Mouse (Mus musculus) neural tube, embryonic 13.5 days (tissue): ENCODE results near the gene 2610507B11Rik. TPM values are rescaled to one million over a fixed set of nuclear protein-coding genes. Genes with fewer than 3 reads are reported as not detected.
"Not testable (repeated sequence)": the region's sequence is repeated elsewhere in the genome, so short reads cannot be mapped to it uniquely, and the experiment has no call there.

ENCODE experiments used
- ATAC-seq: fragments of 200-750 bp; cut with Nextera tagmentation; 2 replicates; pipeline ENCODE4 v1.8.0; 2017; ENCODE audit warnings: low read depth, mild to moderate bottlenecking, moderate TSS enrichment, moderate library complexity
- H3K27ac ChIP-seq: fragments of 300-500 bp; sonication (generic); replicated peaks from 2 replicates; pipeline ENCODE4 v1.5.1; 2015; ENCODE audit warnings: moderate library complexity, mild to moderate bottlenecking, inconsistent platforms
- H3K27me3 ChIP-seq: fragments of 300-500 bp; sonication (generic); 2 replicates; pipeline ENCODE4 v1.6.1; 2015; ENCODE audit warnings: mild to moderate bottlenecking, inconsistent platforms
- H3K36me3 ChIP-seq: fragments of 300-500 bp; sonication (generic); 2 replicates; pipeline ENCODE4 v1.6.1; 2015; ENCODE audit warnings: mild to moderate bottlenecking, inconsistent platforms
- H3K4me1 ChIP-seq: fragments of 300-500 bp; sonication (generic); replicated peaks from 2 replicates; pipeline ENCODE4 v1.6.1; 2015; ENCODE audit warnings: inconsistent platforms
- H3K4me2 ChIP-seq: fragments of 300-500 bp; sonication (generic); 2 replicates; pipeline ENCODE4 v1.6.1; 2015; ENCODE audit warnings: inconsistent platforms, mild to moderate bottlenecking, moderate library complexity
- H3K4me3 ChIP-seq: fragments of 300-500 bp; sonication (generic); 2 replicates; pipeline ENCODE4 v1.5.1; 2015; ENCODE audit warnings: mild to moderate bottlenecking, inconsistent platforms
- H3K9ac ChIP-seq: fragments of 300-500 bp; sonication (generic); 2 replicates; pipeline ENCODE4 v1.6.1; 2015; ENCODE audit warnings: moderate library complexity, mild to moderate bottlenecking, inconsistent platforms
- H3K9me3 ChIP-seq: fragments of 300-500 bp; sonication (generic); 2 replicates; pipeline ENCODE4 v1.6.1; 2016; ENCODE audit warnings: inconsistent platforms
- WGBS: fragments of 180-500 bp; shearing (Covaris S2); methylation state at CpG from one replicate; pipeline ENCODE4 v1.1.7; 2015; 5-methylcytosine and 5-hydroxymethylcytosine counted together
- polyA plus RNA-seq: library from polyadenylated mRNA; unstranded; fragments of >200 nt; fragmentation: Nextera tagmentation; extraction: Ambion mirVana; gene quantifications from 2 replicates; pipeline ENCODE4 v1.2.1, GENCODE M21; 2015

Gene 2610507B11Rik
- polyA plus RNA-seq, 1 experiment from 2014 or later = 57.9 TPM

GRCm38 (mm10) chr11:78247727-78248140 lies 13.8 kb upstream of the 2610507B11Rik start:
- no peak for ATAC-seq
- 53% methylated on average over 4 of the region's 4 CpGs for WGBS
- no peak overlapping the region for H3K27ac ChIP-seq
- no peak overlapping the region for H3K9ac ChIP-seq
- H3K27me3 ChIP-seq = no peaks in the 10 kb centered on the region
- no peak overlapping the region for H3K4me3 ChIP-seq
- no peaks in the 10 kb centered on the region for H3K9me3 ChIP-seq
- peak overlapping the region; percentile 27 for H3K4me2 ChIP-seq
- peaks cover 25% of the 10 kb centered on the region for H3K36me3 ChIP-seq
- peaks cover 55% of the 10 kb centered on the region for H3K4me1 ChIP-seq

- Histone ChIP-seq H3K4me1 (no peaks in the 10 kb centered on the region), H3K9me3 (no peaks in the 10 kb centered on the region), H3K27ac (no peak overlapping the region), H3K9ac (no peak overlapping the region), H3K36me3 (peaks cover 35% of the 10 kb centered on the region), H3K4me2 (no peak overlapping the region), H3K4me3 (no peak overlapping the region), H3K27me3 (peaks cover 18% of the 10 kb centered on the region)
- no peak for ATAC-seq
- 100% methylated on average over 1 of the region's 1 CpGs for WGBS
These were observed 4.9 kb upstream of the 2610507B11Rik start for GRCm38 (mm10) chr11:78256618-78257017.

GRCm38 (mm10) chr11:78260489-78261258 lies 878 bp upstream of the 2610507B11Rik start:
- WGBS = 93% methylated on average over 2 of the region's 2 CpGs
- H3K27me3 ChIP-seq = peaks cover 18% of the 10 kb centered on the region
- no peaks in the 10 kb centered on the region for H3K9me3 ChIP-seq
- H3K4me2 ChIP-seq = peak overlapping the region; percentile 78
- H3K36me3 ChIP-seq = peaks cover 33% of the 10 kb centered on the region
- H3K27ac ChIP-seq = no peak overlapping the region
- H3K4me1 ChIP-seq = peaks cover 18% of the 10 kb centered on the region
- peak overlapping the region; percentile 88 for H3K4me3 ChIP-seq
- ATAC-seq = no peak
- H3K9ac ChIP-seq = no peak overlapping the region

- Histone ChIP-seq H3K4me3 (peak overlapping the region; percentile 88), H3K9me3 (no peaks in the 10 kb centered on the region), H3K36me3 (peaks cover 45% of the 10 kb centered on the region), H3K9ac (peak overlapping the region; percentile 89), H3K4me1 (peaks cover 18% of the 10 kb centered on the region), H3K27ac (no peak overlapping the region), H3K27me3 (peaks cover 18% of the 10 kb centered on the region), H3K4me2 (peak overlapping the region; percentile 78)
- WGBS = 4% methylated on average over 8 of the region's 8 CpGs
- no peak for ATAC-seq
These were observed 998 bp downstream of the 2610507B11Rik start for GRCm38 (mm10) chr11:78262550-78262949.

- WGBS = 91% methylated on average over 6 of the region's 6 CpGs
- no peak for ATAC-seq
These were observed 4.0 kb downstream of the 2610507B11Rik start for GRCm38 (mm10) chr11:78265571-78265970.

GRCm38 (mm10) chr11:78271986-78272385 lies 10.4 kb downstream of the 2610507B11Rik start:
- WGBS = 85% methylated on average over 13 of the region's 13 CpGs
- Histone ChIP-seq H3K27me3 (no peaks in the 10 kb centered on the region), H3K9me3 (no peaks in the 10 kb centered on the region), H3K27ac (no peak overlapping the region), H3K4me3 (no peak overlapping the region), H3K4me2 (no peak overlapping the region), H3K9ac (no peak overlapping the region), H3K36me3 (peaks cover 96% of the 10 kb centered on the region), H3K4me1 (0 out of 2 replicates have a peak, but pooled peaks cover 5% of the 10 kb centered on the region)
- ATAC-seq = no peak

More at GRCm38 (mm10) chr11:78265571-78265970, 4.0 kb downstream of the 2610507B11Rik start:
- Histone ChIP-seq H3K4me3 (no peak overlapping the region), H3K4me1 (peaks cover 18% of the 10 kb centered on the region), H3K4me2 (no peak overlapping the region), H3K9ac (no peak overlapping the region), H3K9me3 (no peaks in the 10 kb centered on the region), H3K27ac (no peak overlapping the region), H3K27me3 (peaks cover 2% of the 10 kb centered on the region; the same call in 1 of the 2 replicates), H3K36me3 (peaks cover 73% of the 10 kb centered on the region)

- Histone ChIP-seq H3K4me1 (0 out of 2 replicates have a peak, but pooled peaks cover 5% of the 10 kb centered on the region), H3K27ac (no peak overlapping the region), H3K36me3 (peaks cover 98% of the 10 kb centered on the region), H3K9ac (no peak overlapping the region), H3K9me3 (no peaks in the 10 kb centered on the region), H3K27me3 (no peaks in the 10 kb centered on the region), H3K4me3 (no peak overlapping the region), H3K4me2 (no peak overlapping the region)
- whole genome bisulfite sequencing = 100% methylated on average over 1 of the region's 1 CpGs
- ATAC-seq = no peak
These were observed 14.0 kb downstream of the 2610507B11Rik start for GRCm38 (mm10) chr11:78275596-78275995.

GRCm38 (mm10) chr11:78276169-78276568 lies 14.6 kb downstream of the 2610507B11Rik start:
- H3K4me2 ChIP-seq, ATAC-seq, H3K4me3 ChIP-seq, H3K9me3 ChIP-seq, H3K9ac ChIP-seq, H3K27ac ChIP-seq, H3K27me3 ChIP-seq, H3K4me1 ChIP-seq: not testable (repeated sequence)
- peaks cover 100% of the 10 kb centered on the region for H3K36me3 ChIP-seq
- 92% methylated on average over 4 of the region's 4 CpGs for WGBS

- no peaks in the 10 kb centered on the region for H3K27me3 ChIP-seq
- H3K9ac ChIP-seq = no peak overlapping the region
- H3K4me3 ChIP-seq = no peak overlapping the region
- no peak overlapping the region for H3K4me2 ChIP-seq
- H3K9me3 ChIP-seq = no peaks in the 10 kb centered on the region
- H3K27ac ChIP-seq = no peak overlapping the region
- ATAC-seq = no peak
- WGBS = 92% methylated on average over 7 of the region's 7 CpGs
- H3K4me1 ChIP-seq = no peaks in the 10 kb centered on the region
- peaks cover 100% of the 10 kb centered on the region for H3K36me3 ChIP-seq
These were observed 17.3 kb downstream of the 2610507B11Rik start for GRCm38 (mm10) chr11:78278853-78279252.

- 88% methylated on average over 4 of the region's 4 CpGs for WGBS
- H3K9me3 ChIP-seq = no peaks in the 10 kb centered on the region
These were observed 18.0 kb downstream of the 2610507B11Rik start for GRCm38 (mm10) chr11:78279586-78279985.

GRCm38 (mm10) chr11:78289146-78289763 lies 27.7 kb downstream of the 2610507B11Rik start:
- no peak overlapping the region for H3K4me2 ChIP-seq
- H3K27ac ChIP-seq = no peak overlapping the region
- H3K27me3 ChIP-seq = no peaks in the 10 kb centered on the region
- no peak overlapping the region for H3K9ac ChIP-seq
- no peaks in the 10 kb centered on the region for H3K4me1 ChIP-seq
- WGBS = 94% methylated on average over 7 of the region's 7 CpGs
- ATAC-seq = no peak
- peaks cover 88% of the 10 kb centered on the region for H3K36me3 ChIP-seq
- H3K4me3 ChIP-seq = no peak overlapping the region
- no peaks in the 10 kb centered on the region for H3K9me3 ChIP-seq

More at GRCm38 (mm10) chr11:78279586-78279985, 18.0 kb downstream of the 2610507B11Rik start:
- peaks cover 100% of the 10 kb centered on the region for H3K36me3 ChIP-seq
- H3K4me3 ChIP-seq = no peak overlapping the region
- no peak for ATAC-seq
- no peaks in the 10 kb centered on the region for H3K4me1 ChIP-seq
- no peak overlapping the region for H3K4me2 ChIP-seq
- H3K27ac ChIP-seq = no peak overlapping the region
- H3K9ac ChIP-seq = no peak overlapping the region
- no peaks in the 10 kb centered on the region for H3K27me3 ChIP-seq

GRCm38 (mm10) chr11:78290654-78291053 lies 29.1 kb downstream of the 2610507B11Rik start, which contains the start of gene BC030499:
Gene BC030499 (plus strand): TSS chr11:78290841.
- no peak for ATAC-seq
- H3K9me3 ChIP-seq = no peaks in the 10 kb centered on the region
- H3K9ac ChIP-seq = no peak within 1 kb of the TSS
- no peak within 1 kb of the TSS for H3K4me3 ChIP-seq
- H3K36me3 ChIP-seq = peaks cover 80% of the 10 kb centered on the region
- WGBS = 91% methylated on average over 4 of the region's 4 CpGs
- H3K4me2 ChIP-seq = no peak within 1 kb of the TSS
- no peaks in the 10 kb centered on the region for H3K27me3 ChIP-seq
- no peak within 1 kb of the TSS for H3K27ac ChIP-seq
- no peaks in the 10 kb centered on the region for H3K4me1 ChIP-seq
